Mouse (Mus musculus): ENCODE data around the gene Ripply1. TPM values are rescaled to one million over a fixed set of nuclear protein-coding genes. Genes with fewer than 3 reads are reported as not detected.

Ripply1 gene
- total and polyA plus RNA-seq, 2 experiments from 2014 or later, result not detected

DNA sequence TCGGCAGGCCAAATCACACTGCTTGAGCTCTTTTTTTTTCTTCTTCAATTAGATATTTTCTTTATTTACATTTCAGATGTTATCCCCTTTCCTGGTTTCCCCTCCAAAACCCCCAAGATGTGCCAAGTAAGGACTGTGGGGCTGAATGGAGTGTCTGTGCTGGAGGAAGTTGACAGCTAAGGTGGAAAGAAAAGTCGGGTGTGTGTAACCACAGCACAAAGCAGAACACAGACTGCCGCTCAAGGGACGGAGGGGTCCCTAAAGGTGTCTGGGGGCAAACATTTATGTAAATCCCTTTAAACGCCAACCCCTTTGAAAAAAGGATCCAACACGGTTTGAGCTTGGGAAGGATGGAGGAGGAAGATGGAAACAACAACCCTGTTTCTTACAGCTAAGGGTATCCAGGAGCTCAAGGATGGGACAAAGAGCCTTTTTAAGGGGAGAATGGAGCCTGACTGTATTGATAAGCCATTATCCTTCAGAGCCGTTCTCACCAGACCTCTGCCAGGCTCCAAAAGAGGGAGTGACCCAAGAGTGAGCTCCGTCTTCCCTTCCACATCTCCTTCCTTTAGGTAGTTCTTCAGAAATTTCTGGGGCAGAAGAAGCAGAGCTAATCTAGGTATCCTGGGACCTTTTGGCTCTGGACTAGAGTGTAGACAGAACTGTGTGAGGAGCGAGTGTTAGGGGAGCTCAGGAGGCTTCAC, 31.3 kb upstream of the Ripply1 start:
- no peak for DNase-seq (ENCODE audit: low spot score)
- H3K4me3 ChIP-seq (ENCODE audit: low read length), result no peak overlapping the region
- H3K9me3 ChIP-seq (ENCODE audit: low read length), result no peaks in the 10 kb centered on the region
- no peak for TF ChIP-seq CTCF (IDR thresholded peaks at IDR 0.05; ENCODE audit: low read depth)
- no peaks in the 10 kb centered on the region for H3K4me1 ChIP-seq (ENCODE audit: insufficient read depth, low read length)
- H3K36me3 ChIP-seq (ENCODE audit: insufficient read depth, low read length), result no peaks in the 10 kb centered on the region
- WGBS, result 78% methylated on average over 9 of the region's 9 CpGs
- H3K9ac ChIP-seq (replicated peaks; ENCODE audit: low read length), result no peak overlapping the region
- ATAC-seq, result no peak
- H3K4me2 ChIP-seq (ENCODE audit: low read depth, low read length), result no peak overlapping the region
- no peaks in the 10 kb centered on the region for H3K27me3 ChIP-seq (ENCODE audit: insufficient read depth, low read length)
- no peak overlapping the region for H3K27ac ChIP-seq

DNA sequence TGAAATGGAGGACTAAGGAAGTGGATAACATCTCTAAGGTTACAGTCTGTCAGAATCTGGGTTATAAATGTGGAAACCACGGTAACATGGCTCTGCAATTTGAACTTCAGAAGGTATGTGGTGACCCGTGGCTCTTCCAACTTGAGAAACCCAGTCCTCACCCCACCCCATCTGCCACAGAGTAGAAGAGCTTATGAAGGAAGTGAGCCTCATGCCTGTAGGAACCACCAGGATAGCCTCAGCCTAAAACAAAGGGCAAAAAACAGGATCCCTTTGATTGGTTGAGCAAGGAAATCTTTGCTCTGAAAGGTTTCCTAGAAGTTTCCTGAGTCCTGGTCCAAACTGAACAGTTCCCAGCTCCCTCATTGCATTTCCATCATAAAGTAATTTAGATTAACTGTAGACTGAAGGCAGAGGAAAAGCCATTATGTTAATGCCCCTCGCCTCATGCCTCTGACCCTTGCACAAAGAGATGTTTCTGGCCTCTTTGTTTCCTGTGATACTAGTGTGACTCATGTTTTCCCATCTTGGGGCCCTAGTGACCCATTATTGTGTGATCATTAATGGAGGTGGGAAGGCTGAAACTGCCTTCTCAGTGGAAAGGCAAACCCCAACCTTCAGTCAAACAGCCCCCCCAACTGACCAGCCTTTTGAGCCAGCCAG, 30.6 kb upstream of the Ripply1 start:
- H3K9ac ChIP-seq (replicated peaks; ENCODE audit: low read length), result no peak overlapping the region
- no peak overlapping the region for H3K27ac ChIP-seq
- DNase-seq (ENCODE audit: low spot score) (no peak), ATAC-seq (no peak)
- H3K27me3 ChIP-seq (ENCODE audit: insufficient read depth, low read length), result no peaks in the 10 kb centered on the region
- H3K36me3 ChIP-seq (ENCODE audit: insufficient read depth, low read length), result no peaks in the 10 kb centered on the region
- no peak overlapping the region for H3K4me2 ChIP-seq (ENCODE audit: low read depth, low read length)
- H3K9me3 ChIP-seq (ENCODE audit: low read length), result no peaks in the 10 kb centered on the region
- TF ChIP-seq CTCF (IDR thresholded peaks at IDR 0.05; ENCODE audit: low read depth), result no peak
- no peaks in the 10 kb centered on the region for H3K4me1 ChIP-seq (ENCODE audit: insufficient read depth, low read length)
- H3K4me3 ChIP-seq (ENCODE audit: low read length), result no peak overlapping the region
- 69% methylated on average over 3 of the region's 3 CpGs for WGBS

DNA sequence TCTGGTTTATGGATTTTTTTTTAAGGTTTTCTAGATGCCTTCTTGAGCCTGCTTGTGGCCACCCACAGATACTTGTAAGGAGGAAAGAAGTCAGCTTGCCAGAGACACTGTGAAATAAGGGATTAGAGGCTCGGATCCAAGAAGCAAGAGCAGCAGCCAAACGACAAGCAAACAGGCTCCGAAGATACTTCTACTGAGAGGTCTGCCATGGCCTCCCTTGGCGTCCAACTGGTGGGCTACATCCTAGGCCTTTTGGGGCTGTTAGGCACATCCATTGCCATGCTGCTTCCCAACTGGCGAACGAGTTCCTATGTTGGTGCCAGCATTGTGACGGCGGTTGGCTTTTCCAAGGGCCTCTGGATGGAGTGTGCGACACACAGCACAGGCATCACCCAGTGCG, 26.3 kb upstream of the Ripply1 start:
- no peak for TF ChIP-seq CTCF (IDR thresholded peaks at IDR 0.05; ENCODE audit: low read depth)
- peak; percentile 59 for DNase-seq (ENCODE audit: low spot score)

DNA sequence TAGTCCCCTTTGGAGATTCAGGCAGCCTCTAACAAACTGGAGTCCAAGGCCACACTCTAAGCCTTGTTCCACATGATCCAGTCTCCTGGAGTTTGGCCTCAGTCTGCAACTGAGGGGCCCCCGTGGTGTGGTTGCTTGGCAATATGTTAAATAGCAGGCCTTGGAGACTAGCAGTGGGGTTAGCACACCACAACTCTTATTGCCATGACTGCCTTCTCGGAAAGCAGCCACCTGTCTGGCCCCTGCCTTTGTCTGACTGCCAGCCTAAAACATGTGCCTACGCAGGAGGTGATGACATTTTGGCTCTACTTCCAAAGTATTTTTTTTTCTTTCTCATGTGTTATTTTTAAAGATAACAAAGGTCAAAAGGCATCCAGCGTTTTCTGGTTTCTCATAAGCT, 25.9 kb upstream of the Ripply1 start:
- DNase-seq (ENCODE audit: low spot score), result peak; percentile 52
- no peak for TF ChIP-seq CTCF (IDR thresholded peaks at IDR 0.05; ENCODE audit: low read depth)
- 40% methylated on average over 4 of the region's 4 CpGs for WGBS
- no peaks in the 10 kb centered on the region for H3K36me3 ChIP-seq (ENCODE audit: insufficient read depth, low read length)
- ATAC-seq, result peak; percentile 88
- H3K4me1 ChIP-seq (ENCODE audit: insufficient read depth, low read length), result no peaks in the 10 kb centered on the region
- H3K4me3 ChIP-seq (ENCODE audit: low read length), result no peak overlapping the region
- no peaks in the 10 kb centered on the region for H3K9me3 ChIP-seq (ENCODE audit: low read length)
- no peaks in the 10 kb centered on the region for H3K27me3 ChIP-seq (ENCODE audit: insufficient read depth, low read length)
- no peak overlapping the region for H3K9ac ChIP-seq (replicated peaks; ENCODE audit: low read length)
- H3K27ac ChIP-seq, result no peak overlapping the region
- no peak overlapping the region for H3K4me2 ChIP-seq (ENCODE audit: low read depth, low read length)

More for the DNA sequence above, 26.3 kb upstream of the Ripply1 start:
- Histone ChIP-seq H3K4me2 (ENCODE audit: low read depth, low read length) (no peak overlapping the region), H3K9me3 (ENCODE audit: low read length) (no peaks in the 10 kb centered on the region), H3K27me3 (ENCODE audit: insufficient read depth, low read length) (no peaks in the 10 kb centered on the region), H3K9ac (replicated peaks; ENCODE audit: low read length) (no peak overlapping the region), H3K4me3 (ENCODE audit: low read length) (no peak overlapping the region), H3K36me3 (ENCODE audit: insufficient read depth, low read length) (no peaks in the 10 kb centered on the region), H3K27ac (no peak overlapping the region), H3K4me1 (ENCODE audit: insufficient read depth, low read length) (no peaks in the 10 kb centered on the region)
- 57% methylated on average over 10 of the region's 10 CpGs for WGBS
- peak; percentile 77 for ATAC-seq

DNA sequence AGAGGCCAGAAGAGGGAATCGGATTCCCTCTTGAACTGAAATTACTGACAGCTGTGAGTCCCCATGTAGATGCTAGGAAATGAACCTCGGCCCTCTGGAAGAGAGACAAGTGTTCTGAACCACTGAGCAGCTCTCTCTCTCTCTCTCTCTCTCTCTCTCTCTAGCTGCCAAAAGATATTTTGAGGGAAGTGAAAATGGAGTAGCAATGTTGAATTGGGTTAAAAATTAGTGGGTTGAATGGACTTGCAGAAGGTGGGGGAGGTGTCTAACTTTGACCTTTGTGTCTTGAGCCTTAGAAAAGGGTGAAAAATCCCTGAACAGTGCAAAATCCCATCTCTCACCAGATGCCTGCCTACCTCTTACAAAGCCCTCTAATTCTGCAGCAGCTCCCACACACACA, 25.2 kb upstream of the Ripply1 start:
- no peak overlapping the region for H3K4me2 ChIP-seq (ENCODE audit: low read depth, low read length)
- WGBS, result 64% methylated on average over 2 of the region's 2 CpGs
- DNase-seq (ENCODE audit: low spot score) (no peak), ATAC-seq (no peak)
- H3K9me3 ChIP-seq (ENCODE audit: low read length), result no peaks in the 10 kb centered on the region
- H3K27me3 ChIP-seq (ENCODE audit: insufficient read depth, low read length), result no peaks in the 10 kb centered on the region
- H3K4me3 ChIP-seq (ENCODE audit: low read length), result no peak overlapping the region
- no peaks in the 10 kb centered on the region for H3K4me1 ChIP-seq (ENCODE audit: insufficient read depth, low read length)
- H3K9ac ChIP-seq (replicated peaks; ENCODE audit: low read length), result no peak overlapping the region
- H3K36me3 ChIP-seq (ENCODE audit: insufficient read depth, low read length), result no peaks in the 10 kb centered on the region
- no peak overlapping the region for H3K27ac ChIP-seq
- TF ChIP-seq CTCF (IDR thresholded peaks at IDR 0.05; ENCODE audit: low read depth), result no peak

DNA sequence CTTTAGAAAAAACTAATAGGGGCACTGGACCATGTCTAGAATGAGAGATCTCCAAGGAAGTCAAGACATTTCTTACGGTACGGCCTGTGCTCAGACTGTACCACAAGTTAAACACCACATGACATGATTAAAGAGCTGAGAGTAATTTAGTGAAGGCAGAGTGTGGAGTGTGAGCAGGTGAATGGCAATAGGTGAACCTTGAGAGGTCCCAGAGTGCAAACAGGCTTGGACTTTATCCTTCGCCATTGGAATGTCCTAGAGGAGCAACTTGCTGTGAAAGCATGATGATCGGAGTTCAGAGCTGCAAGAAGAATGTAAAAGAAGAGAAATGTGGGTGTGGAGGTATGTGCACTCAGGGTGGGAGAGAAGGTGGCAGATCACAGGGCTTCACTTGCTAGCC, 23.8 kb upstream of the Ripply1 start:
- no peaks in the 10 kb centered on the region for H3K9me3 ChIP-seq (ENCODE audit: low read length)
- no peak overlapping the region for H3K4me2 ChIP-seq (ENCODE audit: low read depth, low read length)
- WGBS, result 94% methylated on average over 4 of the region's 4 CpGs
- no peaks in the 10 kb centered on the region for H3K36me3 ChIP-seq (ENCODE audit: insufficient read depth, low read length)
- no peak for TF ChIP-seq CTCF (IDR thresholded peaks at IDR 0.05; ENCODE audit: low read depth)
- no peaks in the 10 kb centered on the region for H3K4me1 ChIP-seq (ENCODE audit: insufficient read depth, low read length)
- DNase-seq (ENCODE audit: low spot score) (no peak), ATAC-seq (no peak)
- H3K27ac ChIP-seq, result no peak overlapping the region
- no peak overlapping the region for H3K4me3 ChIP-seq (ENCODE audit: low read length)
- no peak overlapping the region for H3K9ac ChIP-seq (replicated peaks; ENCODE audit: low read length)
- H3K27me3 ChIP-seq (ENCODE audit: insufficient read depth, low read length), result no peaks in the 10 kb centered on the region

DNA sequence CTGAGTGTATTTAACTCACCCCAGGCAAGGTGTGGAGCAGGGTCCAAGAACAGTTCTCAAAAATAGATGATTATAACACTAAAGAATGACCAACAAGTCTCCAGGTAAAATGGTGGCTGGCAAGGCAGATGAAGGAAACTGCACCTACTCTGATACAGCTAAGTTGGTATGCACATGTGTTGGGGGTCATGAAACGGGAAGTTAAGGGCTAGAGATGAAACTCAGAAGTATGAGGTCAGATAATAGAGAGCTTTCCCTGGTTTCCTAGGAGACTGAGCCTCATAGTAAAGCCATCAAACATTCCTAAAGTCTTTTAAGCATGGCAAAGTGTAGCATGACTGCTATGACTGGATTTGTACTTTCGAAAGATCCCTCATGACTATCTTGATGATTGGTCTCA, 20.9 kb upstream of the Ripply1 start:
- 80% methylated on average over 2 of the region's 2 CpGs for WGBS
- no peak overlapping the region for H3K4me3 ChIP-seq (ENCODE audit: low read length)
- no peaks in the 10 kb centered on the region for H3K4me1 ChIP-seq (ENCODE audit: insufficient read depth, low read length)
- no peaks in the 10 kb centered on the region for H3K9me3 ChIP-seq (ENCODE audit: low read length)
- no peak for DNase-seq (ENCODE audit: low spot score)
- H3K4me2 ChIP-seq (ENCODE audit: low read depth, low read length), result no peak overlapping the region
- no peak for TF ChIP-seq CTCF (IDR thresholded peaks at IDR 0.05; ENCODE audit: low read depth)
- no peak overlapping the region for H3K9ac ChIP-seq (replicated peaks; ENCODE audit: low read length)
- no peak overlapping the region for H3K27ac ChIP-seq
- no peaks in the 10 kb centered on the region for H3K36me3 ChIP-seq (ENCODE audit: insufficient read depth, low read length)
- no peak for ATAC-seq
- no peaks in the 10 kb centered on the region for H3K27me3 ChIP-seq (ENCODE audit: insufficient read depth, low read length)
